Mouse (Mus musculus): ENCODE measurements around the gene Nmnat1.

Nmnat1 gene

GRCm38 (mm10) chr4:149426325-149427199, 58.4 kb downstream of the Nmnat1 start, which contains the start of gene Ube4b:
TSS of gene Ube4b (minus strand) at chr4:149426749.
- CTCF ChIA-PET: interaction anchor here in 2 of 4 experiments (0.6 to 1.1 kb wide), 3 partner anchors 19 to 335 kb away, joined by 3 to 4 read pairs (median 3); no protein-coding TSS in a partner anchor
- POLR2A ChIA-PET: interaction anchor here (0.6 to 2.6 kb wide), 20 partner anchors 10 to 354 kb away, joined by 3 to 15 read pairs (median 4); partner anchors contain the start of genes Lzic (in 1 of the 4) and Nmnat1 (in 1 of the 4)

GRCm38 (mm10) chr4:149425801-149426292, 59.2 kb downstream of the Nmnat1 start:
- CTCF ChIA-PET: interaction anchor here in 2 of 4 experiments (0.6 to 1.1 kb wide), 3 partner anchors 19 to 335 kb away, joined by 3 to 4 read pairs (median 3); no protein-coding TSS in a partner anchor
- POLR2A ChIA-PET: interaction anchor here (0.6 to 2.6 kb wide), 24 partner anchors 9 to 354 kb away, joined by 3 to 15 read pairs (median 4); partner anchors contain the start of genes Kif1b (in 1 of the 4), Lzic (in 1 of the 4) and Nmnat1 (in 1 of the 4)

- CTCF ChIA-PET: no interaction called here
- POLR2A ChIA-PET: interaction anchor here in 2 of 4 experiments (1.1 to 2.6 kb wide), 6 partner anchors 10 to 117 kb away, joined by 4 to 15 read pairs (median 4); partner anchors contain the start of gene Kif1b (in 1 of the 2)
These were observed 60.2 kb downstream of the Nmnat1 start for GRCm38 (mm10) chr4:149424755-149425154.

- POLR2A ChIA-PET: interaction anchor here in 2 of 4 experiments (0.9 to 3.5 kb wide), 5 partner anchors 8 to 24 kb away, joined by 3 to 15 read pairs (median 6); partner anchors contain the start of gene Ube4b (in 1 of the 2)
- CTCF ChIA-PET: no interaction called here
These were observed 67.1 kb downstream of the Nmnat1 start for GRCm38 (mm10) chr4:149417854-149418365.
